Mouse (Mus musculus) midbrain, embryonic 15.5 days (tissue): Measurements from ENCODE around the gene Mrpl53. TPM values are rescaled to one million over a fixed set of nuclear protein-coding genes. Genes with fewer than 3 reads are reported as not detected.

Source experiments
- ATAC-seq: fragments of 200-750 bp; cut with Nextera tagmentation; replicated peaks from 2 replicates; pipeline ENCODE4 v1.8.0; 2017; ENCODE audit warnings: moderate TSS enrichment
- H3K27ac ChIP-seq: fragments of 300-500 bp; sonication (generic); 2 replicates; pipeline ENCODE4 v1.5.1; 2015; ENCODE audit warnings: mild to moderate bottlenecking, inconsistent platforms
- H3K27me3 ChIP-seq: fragments of 300-500 bp; sonication (generic); replicated peaks from 2 replicates; pipeline ENCODE4 v1.6.1; 2015; ENCODE audit warnings: inconsistent platforms
- H3K36me3 ChIP-seq: fragments of 300-500 bp; sonication (generic); replicated peaks from 2 replicates; pipeline ENCODE4 v1.6.1; 2015; ENCODE audit warnings: inconsistent platforms
- H3K4me1 ChIP-seq: fragments of 300-500 bp; sonication (generic); 2 replicates; pipeline ENCODE4 v1.6.1; 2015; ENCODE audit warnings: inconsistent platforms
- H3K4me2 ChIP-seq: fragments of 300-500 bp; sonication (generic); 2 replicates; pipeline ENCODE4 v1.6.1; 2015; ENCODE audit warnings: inconsistent platforms, mild to moderate bottlenecking, moderate library complexity
- H3K4me3 ChIP-seq: fragments of 300-500 bp; sonication (generic); 2 replicates; pipeline ENCODE4 v1.5.1; 2015; ENCODE audit warnings: mild to moderate bottlenecking, inconsistent platforms
- H3K9ac ChIP-seq: fragments of 300-500 bp; sonication (generic); 2 replicates; pipeline ENCODE4 v1.6.1; 2015; ENCODE audit warnings: mild to moderate bottlenecking, inconsistent platforms
- H3K9me3 ChIP-seq: fragments of 300-500 bp; sonication (generic); 2 replicates; pipeline ENCODE4 v1.6.1; 2016; ENCODE audit warnings: inconsistent platforms
- WGBS: fragments of 180-500 bp; shearing (Covaris S2); methylation state at CpG from one replicate; pipeline ENCODE4 v1.1.7; 2015; ENCODE audit warnings: mixed read lengths; 5-methylcytosine and 5-hydroxymethylcytosine counted together
- polyA plus RNA-seq: library from polyadenylated mRNA; unstranded; fragments of >200 nt; fragmentation: Nextera tagmentation; extraction: Ambion mirVana; gene quantifications from 2 replicates; pipeline ENCODE4 v1.2.1, GENCODE M21; 2015

Mrpl53 gene
- polyA plus RNA-seq, 1 experiment from 2014 or later = 102 TPM

DNA sequence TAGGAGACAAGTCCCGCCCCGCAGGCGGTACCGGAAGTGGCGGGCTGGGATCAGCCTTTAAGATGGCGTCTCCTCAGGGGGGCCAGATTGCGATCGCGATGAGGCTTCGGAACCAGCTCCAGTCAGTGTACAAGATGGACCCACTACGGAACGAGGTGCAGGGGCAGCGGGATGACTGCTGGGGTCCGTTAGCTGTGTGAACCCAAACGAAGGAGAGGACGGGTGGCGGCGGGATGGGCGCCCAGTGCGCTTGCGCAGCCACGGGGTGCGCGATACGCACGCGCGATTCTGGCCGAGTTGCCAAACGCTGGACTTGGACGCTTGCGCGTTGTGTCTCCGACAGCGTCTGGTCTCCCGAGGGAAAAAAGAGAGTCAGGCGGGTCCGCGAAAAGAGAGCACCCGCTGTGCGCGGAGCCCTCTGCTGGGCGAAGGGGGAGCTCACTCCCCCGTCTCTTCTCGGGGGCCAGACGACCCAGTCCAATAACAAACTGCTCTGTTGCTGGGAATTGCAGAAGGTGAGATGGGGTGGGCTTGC, 30.4 kb upstream of the Mrpl53 start:
- no peaks in the 10 kb centered on the region for H3K9me3 ChIP-seq
- peaks cover 26% of the 10 kb centered on the region for H3K4me1 ChIP-seq
- peak; percentile 91 for ATAC-seq
- peaks cover 47% of the 10 kb centered on the region for H3K27me3 ChIP-seq
- peak overlapping the region; percentile 92 for H3K4me3 ChIP-seq
- H3K4me2 ChIP-seq = peak overlapping the region; percentile 95
- peak overlapping the region; percentile 95 for H3K27ac ChIP-seq
- WGBS = 0% methylated on average over 46 of the region's 46 CpGs
- H3K36me3 ChIP-seq = 0 out of 2 replicates have a peak, but pooled peaks cover 9% of the 10 kb centered on the region
- H3K9ac ChIP-seq = peak overlapping the region; percentile 88

DNA sequence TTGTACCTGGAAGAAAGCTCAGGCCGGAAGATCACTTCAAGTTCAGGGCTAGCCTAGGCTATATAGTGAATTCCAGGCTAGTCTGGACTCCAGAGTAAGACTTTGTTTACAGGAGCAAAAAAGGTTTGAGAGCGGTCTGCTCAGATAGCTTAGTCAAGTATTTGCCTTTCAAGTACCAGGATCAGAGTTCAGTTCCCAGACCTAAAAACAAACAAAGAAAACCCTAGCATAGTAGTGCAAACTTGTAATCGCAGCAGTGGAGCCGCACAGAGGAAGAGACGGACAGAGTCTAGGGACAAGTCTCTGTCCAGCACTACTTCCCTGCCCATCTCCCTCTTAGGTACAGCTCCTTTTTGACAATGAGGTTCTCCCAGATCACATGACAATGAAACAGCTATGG, 28.6 kb upstream of the Mrpl53 start:
- H3K4me3 ChIP-seq = no peak overlapping the region
- no peak overlapping the region for H3K4me2 ChIP-seq
- H3K4me1 ChIP-seq = peaks cover 29% of the 10 kb centered on the region
- no peak overlapping the region for H3K27ac ChIP-seq
- ATAC-seq = no peak
- no peaks in the 10 kb centered on the region for H3K9me3 ChIP-seq
- peaks cover 47% of the 10 kb centered on the region for H3K27me3 ChIP-seq
- 0 out of 2 replicates have a peak, but pooled peaks cover 9% of the 10 kb centered on the region for H3K36me3 ChIP-seq
- WGBS = 92% methylated on average over 5 of the region's 5 CpGs
- H3K9ac ChIP-seq = no peak overlapping the region

DNA sequence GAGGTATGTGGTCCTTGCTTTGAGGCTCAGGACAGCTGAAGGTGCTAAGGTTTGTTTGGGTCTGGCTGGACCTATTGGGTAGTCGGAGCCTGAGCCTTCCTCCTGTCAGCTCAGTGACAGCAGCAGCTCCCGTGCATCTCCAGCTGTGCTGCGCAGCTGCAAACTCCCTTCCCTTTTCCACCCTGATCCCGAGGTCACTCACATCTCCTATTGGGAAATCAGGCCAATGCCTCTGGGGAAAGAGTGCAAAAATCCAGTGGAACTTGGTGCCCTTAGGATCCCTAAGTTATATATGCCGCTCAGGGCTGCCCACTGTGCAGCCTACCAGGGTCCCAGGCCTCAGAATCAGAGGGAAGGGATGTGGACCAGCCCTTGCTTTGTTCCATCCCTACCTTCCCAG, 25.3 kb upstream of the Mrpl53 start:
- peaks cover 66% of the 10 kb centered on the region for H3K27me3 ChIP-seq
- WGBS = 12% methylated on average over 5 of the region's 5 CpGs
- 0 out of 2 replicates have a peak, but pooled peaks cover 9% of the 10 kb centered on the region for H3K36me3 ChIP-seq
- H3K9me3 ChIP-seq = no peaks in the 10 kb centered on the region
- no peak overlapping the region for H3K9ac ChIP-seq
- no peak for ATAC-seq
- H3K27ac ChIP-seq = no peak overlapping the region
- H3K4me3 ChIP-seq = no peak overlapping the region
- H3K4me1 ChIP-seq = peaks cover 30% of the 10 kb centered on the region
- no peak overlapping the region for H3K4me2 ChIP-seq

DNA sequence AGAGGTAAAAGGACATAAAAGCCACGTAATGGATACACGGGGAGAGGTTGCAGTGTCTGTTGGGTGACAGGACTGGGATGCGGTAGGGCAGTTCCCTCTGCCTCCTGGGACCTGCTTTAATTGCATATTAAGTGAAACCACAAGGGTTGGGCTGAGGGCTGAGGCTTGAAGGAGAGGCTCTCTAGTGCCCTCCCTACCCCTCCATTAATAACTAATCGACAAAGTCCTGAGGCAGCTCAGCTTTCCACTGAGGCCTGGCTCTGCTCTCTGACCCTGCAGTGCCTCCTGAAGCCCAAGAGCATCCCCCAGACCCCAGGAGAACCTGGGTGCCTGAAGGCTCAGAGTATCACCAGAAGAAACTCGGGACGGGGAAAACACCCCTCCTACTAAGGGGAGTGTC, 24.4 kb upstream of the Mrpl53 start:
- H3K4me2 ChIP-seq = no peak overlapping the region
- H3K27ac ChIP-seq = no peak overlapping the region
- 4% methylated on average over 6 of the region's 6 CpGs for WGBS
- no peak overlapping the region for H3K4me3 ChIP-seq
- H3K27me3 ChIP-seq = peaks cover 74% of the 10 kb centered on the region
- no peak for ATAC-seq
- peaks cover 23% of the 10 kb centered on the region for H3K4me1 ChIP-seq
- no peaks in the 10 kb centered on the region for H3K9me3 ChIP-seq
- no peak overlapping the region for H3K9ac ChIP-seq
- 0 out of 2 replicates have a peak, but pooled peaks cover 9% of the 10 kb centered on the region for H3K36me3 ChIP-seq

DNA sequence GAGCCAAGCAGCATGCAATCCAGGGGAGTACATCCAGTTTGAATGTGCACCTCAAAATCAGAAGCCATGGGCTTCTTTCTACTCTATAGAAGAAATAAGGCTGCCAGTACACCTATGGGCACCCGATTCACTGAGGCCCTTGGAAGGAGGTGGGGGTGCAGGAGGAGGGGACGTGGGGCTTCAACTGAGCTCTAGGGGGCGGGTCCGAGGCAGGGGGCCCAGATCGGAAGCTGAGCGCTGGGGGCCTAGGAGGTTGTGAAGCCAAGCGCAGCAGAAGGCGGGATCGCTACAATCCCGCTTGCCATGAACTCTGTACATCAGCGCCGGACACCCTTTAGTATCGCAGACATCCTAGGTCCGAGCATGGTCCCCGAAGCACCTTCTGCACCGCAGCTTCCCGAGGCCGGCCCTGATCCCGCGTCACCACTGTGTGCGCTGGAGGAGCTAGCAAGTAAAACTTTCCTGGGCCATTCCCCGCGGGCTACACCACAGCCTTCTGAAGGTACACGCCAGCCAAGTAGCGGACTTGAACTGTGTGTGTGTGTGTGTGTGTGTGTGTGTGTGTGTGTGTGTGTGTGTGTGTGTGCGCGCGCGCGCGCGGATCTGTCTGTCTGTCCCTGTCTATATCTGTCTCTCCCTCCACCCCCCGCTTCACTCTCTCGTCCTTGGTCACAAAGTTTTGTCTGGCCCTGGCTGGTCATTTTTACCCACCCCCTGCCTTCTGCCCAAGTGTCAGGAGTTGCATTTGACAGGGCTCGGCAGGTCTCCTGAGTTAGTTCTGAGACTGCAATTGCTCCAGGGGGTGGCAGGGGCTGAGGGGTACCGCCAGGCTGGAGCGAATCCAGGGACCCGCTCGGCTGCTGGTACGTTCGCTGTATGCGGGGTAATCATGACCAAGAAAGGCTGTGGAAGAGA, 22.5 kb upstream of the Mrpl53 start, which contains the start of gene Lbx2:
Lbx2 (plus strand) TSS at position 247 of the 915 bp plus-strand sequence.
- Histone ChIP-seq H3K36me3 (no peaks in the 10 kb centered on the region), H3K4me3 (0 out of 2 replicates have a peak within 1 kb of the TSS, but pooled peaks have one; percentile 1), H3K27me3 (peaks cover 90% of the 10 kb centered on the region), H3K4me2 (peak within 1 kb of the TSS; percentile 13), H3K9me3 (no peaks in the 10 kb centered on the region), H3K4me1 (peaks cover 14% of the 10 kb centered on the region; the same call in 1 of the 2 replicates), H3K27ac (no peak within 1 kb of the TSS), H3K9ac (no peak within 1 kb of the TSS)
- ATAC-seq = no peak
- 4% methylated on average over 42 of the region's 42 CpGs for WGBS

DNA sequence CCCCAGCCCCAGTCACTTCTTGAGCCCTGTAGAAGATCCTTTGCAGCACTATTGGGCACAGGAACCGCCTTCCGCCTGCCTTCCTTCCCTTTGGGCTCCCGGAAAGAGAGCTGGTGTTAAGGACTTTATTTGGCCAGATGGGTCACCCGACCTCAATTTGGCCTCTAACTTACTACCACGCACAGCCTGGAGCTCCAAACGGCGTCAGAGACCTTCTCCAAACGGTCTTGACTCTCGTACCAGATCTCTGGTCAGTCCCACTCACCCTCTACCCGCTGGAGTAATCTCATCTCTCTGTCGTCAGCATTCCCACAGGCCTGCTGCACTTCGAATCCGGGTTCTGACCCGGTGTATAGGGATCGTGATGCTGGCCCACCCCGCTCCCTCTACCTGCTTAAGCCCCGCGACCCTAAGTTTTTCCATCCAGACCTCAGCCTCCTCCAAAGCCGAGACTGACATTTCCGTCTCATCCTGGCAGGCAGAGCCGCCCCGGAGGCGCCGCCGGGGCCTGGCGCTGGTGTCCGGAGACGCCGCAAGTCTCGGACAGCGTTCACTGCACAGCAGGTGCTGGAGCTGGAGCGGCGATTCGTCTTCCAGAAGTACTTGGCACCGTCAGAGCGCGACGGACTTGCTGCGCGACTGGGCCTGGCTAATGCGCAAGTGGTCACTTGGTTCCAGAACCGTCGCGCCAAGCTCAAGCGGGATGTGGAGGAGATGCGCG, 21.5 kb upstream of the Mrpl53 start:
- H3K4me2 ChIP-seq = peak overlapping the region; percentile 13; the same call in 1 of the 2 replicates
- 0 out of 2 replicates have a peak overlapping the region, but pooled peaks have one; percentile 1 for H3K4me3 ChIP-seq
- no peak for ATAC-seq
- H3K27me3 ChIP-seq = peaks cover 84% of the 10 kb centered on the region
- H3K9ac ChIP-seq = no peak overlapping the region
- no peaks in the 10 kb centered on the region for H3K36me3 ChIP-seq
- H3K9me3 ChIP-seq = no peaks in the 10 kb centered on the region
- peaks cover 14% of the 10 kb centered on the region; the same call in 1 of the 2 replicates for H3K4me1 ChIP-seq
- no peak overlapping the region for H3K27ac ChIP-seq
- 1% methylated on average over 47 of the region's 47 CpGs for WGBS

DNA sequence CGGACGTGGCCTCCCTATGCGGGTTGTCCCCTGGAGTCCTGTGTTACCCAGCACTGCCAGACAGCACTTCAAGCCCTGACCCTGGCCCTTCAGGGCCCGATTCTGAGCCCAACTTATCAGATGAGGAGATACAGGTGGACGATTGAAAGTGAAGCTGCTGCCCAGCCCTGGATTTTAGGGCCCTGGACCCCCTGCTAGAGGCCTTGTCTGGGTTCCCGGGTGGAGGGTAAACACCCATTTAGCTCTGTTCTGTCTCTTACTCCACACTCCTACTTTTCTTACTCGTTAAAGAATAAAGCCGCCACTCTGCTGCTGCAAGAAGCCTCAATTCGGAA, 20.9 kb upstream of the Mrpl53 start:
- H3K9me3 ChIP-seq = no peaks in the 10 kb centered on the region
- peaks cover 14% of the 10 kb centered on the region; the same call in 1 of the 2 replicates for H3K4me1 ChIP-seq
- H3K9ac ChIP-seq = no peak overlapping the region
- H3K36me3 ChIP-seq = no peaks in the 10 kb centered on the region
- WGBS = 4% methylated on average over 9 of the region's 9 CpGs
- H3K4me2 ChIP-seq = no peak overlapping the region; the same call in 1 of the 2 replicates
- H3K27ac ChIP-seq = no peak overlapping the region
- ATAC-seq = no peak
- 0 out of 2 replicates have a peak overlapping the region, but pooled peaks have one; percentile 1 for H3K4me3 ChIP-seq
- H3K27me3 ChIP-seq = peaks cover 83% of the 10 kb centered on the region

DNA sequence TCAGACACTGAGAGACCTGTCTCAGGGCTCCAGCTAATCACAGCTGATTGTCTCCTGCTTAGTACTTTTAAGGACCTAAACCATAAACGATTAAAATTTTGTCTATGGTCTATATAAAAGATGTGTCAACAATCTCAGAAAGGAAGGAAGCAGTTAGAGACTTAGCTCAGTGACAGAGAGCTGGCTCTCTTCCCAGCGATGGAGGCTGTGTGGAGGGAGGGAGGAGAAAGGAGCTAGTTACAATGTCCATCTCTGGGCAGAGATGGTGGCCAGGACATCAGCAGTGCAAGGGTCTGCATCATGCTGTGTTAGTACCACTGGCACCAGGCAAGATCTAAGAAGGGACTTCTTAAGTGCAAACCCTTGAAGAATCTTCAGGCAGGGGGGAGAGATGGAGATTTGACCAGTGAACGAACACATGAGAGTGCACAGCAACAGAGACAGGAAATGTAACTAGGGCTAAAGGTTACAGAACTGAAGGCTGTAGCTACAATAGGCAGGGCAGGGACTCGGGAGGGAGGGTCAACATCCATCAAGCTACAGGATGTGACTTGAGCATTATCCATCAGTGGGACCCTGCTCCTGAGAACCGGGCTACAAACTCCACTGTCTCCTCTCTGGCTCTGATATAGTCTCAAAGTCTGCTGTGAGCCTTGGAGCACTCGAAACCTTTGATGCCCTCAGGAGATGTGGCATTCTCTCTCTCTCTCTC, 16.3 kb upstream of the Mrpl53 start:
- 45% methylated on average over 6 of the region's 6 CpGs for WGBS
- no peaks in the 10 kb centered on the region for H3K36me3 ChIP-seq
- no peak overlapping the region for H3K4me2 ChIP-seq
- no peaks in the 10 kb centered on the region for H3K9me3 ChIP-seq
- H3K4me1 ChIP-seq = peaks cover 2% of the 10 kb centered on the region; the same call in 1 of the 2 replicates
- H3K27ac ChIP-seq = no peak overlapping the region
- no peak for ATAC-seq
- H3K4me3 ChIP-seq = no peak overlapping the region
- peaks cover 40% of the 10 kb centered on the region for H3K27me3 ChIP-seq
- no peak overlapping the region for H3K9ac ChIP-seq

DNA sequence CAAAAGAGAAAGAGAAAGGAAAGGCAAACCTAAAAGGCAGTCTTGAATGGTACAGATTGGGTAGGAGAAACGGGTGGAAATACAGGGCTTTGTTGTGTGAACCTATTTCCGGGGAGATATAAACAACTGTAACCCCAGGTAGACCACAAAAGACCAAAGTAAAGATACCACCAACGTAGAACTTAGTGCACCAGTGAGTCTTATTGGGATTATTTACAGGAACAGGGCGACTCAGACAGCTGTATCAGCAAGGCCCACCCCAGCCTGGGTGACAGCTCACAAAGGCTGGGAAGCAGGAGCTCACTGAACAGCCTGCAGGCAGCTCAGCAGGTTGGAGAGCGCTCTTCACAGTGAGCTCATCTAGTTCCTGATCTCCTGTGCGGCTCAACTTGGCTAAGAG, 12.9 kb upstream of the Mrpl53 start:
- 39% methylated on average over 6 of the region's 6 CpGs for WGBS
- no peak overlapping the region for H3K4me3 ChIP-seq
- no peak overlapping the region for H3K9ac ChIP-seq
- peaks cover 8% of the 10 kb centered on the region for H3K27me3 ChIP-seq
- H3K4me1 ChIP-seq = peaks cover 3% of the 10 kb centered on the region; the same call in 1 of the 2 replicates
- no peaks in the 10 kb centered on the region for H3K9me3 ChIP-seq
- H3K36me3 ChIP-seq = no peaks in the 10 kb centered on the region
- H3K4me2 ChIP-seq = no peak overlapping the region
- no peak for ATAC-seq
- no peak overlapping the region for H3K27ac ChIP-seq

DNA sequence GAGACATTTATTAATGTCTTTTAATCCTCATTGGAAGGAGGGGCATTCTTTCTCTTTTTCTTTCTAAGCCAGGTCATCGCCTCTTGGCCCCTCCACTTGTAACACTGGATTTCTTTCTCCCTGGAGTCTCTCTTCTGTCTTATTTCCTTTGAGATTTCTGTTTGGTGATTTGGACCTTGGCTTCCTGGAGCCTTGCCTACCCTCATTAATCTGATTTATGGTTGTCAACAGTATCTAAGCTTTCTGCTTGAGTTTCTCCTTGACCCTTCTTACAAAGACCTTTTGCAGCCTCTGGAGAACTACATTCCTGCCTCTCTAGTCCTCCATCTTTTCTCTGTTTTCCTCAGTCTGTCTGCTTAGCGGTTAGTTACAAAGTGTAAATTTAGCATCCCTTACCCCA, 10.4 kb upstream of the Mrpl53 start:
- Histone ChIP-seq H3K27me3 (no peaks in the 10 kb centered on the region; the same call in 1 of the 2 replicates), H3K4me3 (no peak overlapping the region), H3K27ac (no peak overlapping the region), H3K4me1 (peaks cover 18% of the 10 kb centered on the region), H3K4me2 (no peak overlapping the region), H3K9me3 (no peaks in the 10 kb centered on the region), H3K36me3 (no peaks in the 10 kb centered on the region), H3K9ac (no peak overlapping the region)
- ATAC-seq = no peak
- 71% methylated on average over 2 of the region's 2 CpGs for WGBS

DNA sequence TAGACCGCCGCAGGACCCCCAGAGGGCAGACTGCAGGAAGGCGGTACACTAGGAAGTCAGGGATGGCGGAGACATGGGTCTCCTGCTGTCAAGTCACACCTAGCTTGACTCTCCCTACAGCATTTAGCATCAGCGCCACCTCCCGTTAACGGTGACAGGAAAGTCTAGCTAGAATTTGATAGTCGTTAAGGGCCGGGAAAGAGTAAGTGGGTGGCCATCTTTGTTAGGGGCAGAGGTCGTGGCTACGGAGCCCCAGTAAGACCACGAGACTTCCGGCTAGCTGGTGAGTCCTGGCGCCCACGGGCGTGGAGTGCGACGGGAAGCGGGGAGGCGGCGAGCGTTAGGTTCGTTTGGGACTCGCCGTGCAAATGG, 7.5 kb upstream of the Mrpl53 start, which contains the start of the genes Ccdc142 and Gm42688:
Ccdc142 (plus strand) TSS at position 286 of the 372 bp plus-strand sequence.
Gm42688 (plus strand) TSS at position 302 of the 372 bp plus-strand sequence.
- Histone ChIP-seq H3K9ac (peak within 1 kb of the TSS; percentile 70), H3K9me3 (no peaks in the 10 kb centered on the region), H3K4me1 (peaks cover 21% of the 10 kb centered on the region), H3K4me2 (peak within 1 kb of the TSS; percentile 93), H3K4me3 (peak within 1 kb of the TSS; percentile 69), H3K36me3 (0 out of 2 replicates have a peak, but pooled peaks cover 2% of the 10 kb centered on the region), H3K27me3 (no peaks in the 10 kb centered on the region), H3K27ac (peak within 1 kb of the TSS; percentile 88)
- WGBS = under 1% methylated on average over 25 of the region's 25 CpGs
- peak; percentile 92 for ATAC-seq
